Mouse (Mus musculus) embryonic facial prominence, embryonic 11.5 days (tissue): ENCODE results near the gene Snrk. TPM values are rescaled to one million over a fixed set of nuclear protein-coding genes. Genes with fewer than 3 reads are reported as not detected.

Source experiments
- ATAC-seq: fragments of 200-750 bp; cut with Nextera tagmentation; replicated peaks from 2 replicates; pipeline ENCODE4 v1.8.0; 2017; ENCODE audit warnings: low read depth; ENCODE audit not compliant: insufficient number of reproducible peaks, low FRiP score, low TSS enrichment
- DNase-seq: peaks from one replicate; pipeline ENCODE4 v3.0.0-alpha.2; 2015; ENCODE audit warnings: low spot score
- H3K27ac ChIP-seq: fragments of 300-500 bp; sonication (generic); replicated peaks from 2 replicates; pipeline ENCODE4 v1.5.1; 2014; ENCODE audit warnings: mild to moderate bottlenecking, low read depth, low read length, control low read depth
- H3K27me3 ChIP-seq: fragments of 300-500 bp; sonication (generic); 2 replicates; pipeline ENCODE4 v1.6.1; 2014; ENCODE audit warnings: mild to moderate bottlenecking, low read length, moderate library complexity, mixed read lengths; ENCODE audit not compliant: control insufficient read depth, insufficient read depth
- H3K36me3 ChIP-seq: fragments of 300-500 bp; sonication (generic); replicated peaks from 2 replicates; pipeline ENCODE4 v1.6.1; 2014; ENCODE audit warnings: low read depth, mild to moderate bottlenecking, low read length, moderate library complexity, mixed read lengths; ENCODE audit not compliant: control insufficient read depth, insufficient read depth
- H3K4me1 ChIP-seq: fragments of 300-500 bp; sonication (generic); 2 replicates; pipeline ENCODE4 v1.6.1; 2014; ENCODE audit warnings: low read length, mixed read lengths; ENCODE audit not compliant: control insufficient read depth, insufficient read depth
- H3K4me2 ChIP-seq: fragments of 300-500 bp; sonication (generic); 2 replicates; pipeline ENCODE4 v1.6.1; 2014; ENCODE audit warnings: low read depth, mild to moderate bottlenecking, control low read depth, low read length, moderate library complexity
- H3K4me3 ChIP-seq: fragments of 300-500 bp; sonication (generic); 2 replicates; pipeline ENCODE4 v1.5.1; 2014; ENCODE audit warnings: low read depth, low read length, control low read depth
- H3K9ac ChIP-seq: fragments of 300-500 bp; sonication (generic); replicated peaks from 2 replicates; pipeline ENCODE4 v1.6.1; 2014; ENCODE audit warnings: mild to moderate bottlenecking, control low read depth, low read length
- H3K9me3 ChIP-seq: fragments of 300-500 bp; sonication (generic); replicated peaks from 2 replicates; pipeline ENCODE4 v1.6.1; 2016; ENCODE audit warnings: mild to moderate bottlenecking, low read length, inconsistent platforms, mixed read lengths; ENCODE audit not compliant: control insufficient read depth
- WGBS: fragments of 180-500 bp; shearing (Covaris S2); extraction: QIAGEN DNeasy Blood & Tissue Kit; methylation state at CpG from one replicate; pipeline ENCODE4 v1.1.7; 2014; 5-methylcytosine and 5-hydroxymethylcytosine counted together
- polyA plus RNA-seq: library from polyadenylated mRNA; unstranded; fragments of >200 nt; fragmentation: Nextera tagmentation; extraction: Ambion mirVana; gene quantifications from 2 replicates; pipeline ENCODE4 v1.2.1, GENCODE M21; 2014

Snrk gene
- polyA plus RNA-seq, 1 experiment from 2014 or later = 23.2 TPM

DNA sequence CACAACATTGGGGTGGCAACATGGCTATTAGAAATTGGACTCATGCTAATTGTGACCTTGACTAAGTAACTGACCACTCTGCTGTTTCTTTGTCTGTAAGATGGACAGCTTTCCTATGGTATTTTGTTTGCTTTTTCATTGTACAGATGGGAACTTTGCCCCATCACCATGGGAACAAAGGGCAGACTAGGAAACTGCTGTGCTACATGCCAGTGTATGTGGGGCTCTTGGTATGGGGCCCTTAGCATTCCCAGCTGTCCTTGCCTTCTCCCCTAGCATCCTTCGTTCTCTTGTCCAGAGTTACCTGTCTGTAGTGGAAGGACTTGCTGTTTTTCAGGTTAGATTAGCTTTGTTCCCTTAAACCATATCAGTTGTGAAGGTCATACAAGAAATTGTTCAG lies 20.9 kb downstream of the Snrk start:
- Histone ChIP-seq H3K4me3 (no peak overlapping the region), H3K9ac (no peak overlapping the region), H3K27me3 (no peaks in the 10 kb centered on the region), H3K9me3 (no peaks in the 10 kb centered on the region), H3K4me1 (no peaks in the 10 kb centered on the region), H3K27ac (no peak overlapping the region), H3K4me2 (no peak overlapping the region), H3K36me3 (no peaks in the 10 kb centered on the region)
- DNase-seq (no peak), ATAC-seq (no peak)
- WGBS = 96% methylated on average over 1 of the region's 1 CpGs

DNA sequence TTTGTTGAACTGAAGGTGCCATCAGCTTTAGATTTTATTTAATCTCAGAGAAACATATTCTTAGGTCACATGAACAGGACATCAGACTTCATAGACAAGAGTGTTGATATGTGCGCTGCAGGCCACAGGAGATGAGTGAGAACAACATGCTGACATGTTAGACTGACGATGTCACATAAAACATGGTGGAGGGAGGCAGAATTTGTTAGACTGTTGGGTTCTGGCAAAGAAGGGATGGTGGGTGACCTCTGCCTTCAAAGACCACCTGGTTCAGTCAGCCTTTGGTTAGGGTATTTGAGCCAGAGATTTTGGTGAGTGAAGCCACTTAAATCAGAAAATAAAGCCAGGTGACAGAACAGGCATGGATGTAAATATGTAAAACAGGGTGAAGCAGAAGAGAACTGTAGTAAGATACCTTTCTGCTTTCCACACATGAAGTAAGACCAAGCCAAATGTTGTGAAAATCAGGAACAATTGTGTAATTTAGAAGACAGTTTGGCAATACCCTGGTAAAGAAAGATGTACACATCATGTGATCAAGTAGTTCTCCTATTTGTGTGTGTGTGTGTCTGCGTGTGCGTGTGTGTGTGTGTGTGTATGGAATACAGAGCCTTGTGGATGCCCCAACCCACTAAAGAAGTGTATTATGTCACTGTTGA lies 21.4 kb downstream of the Snrk start:
- Histone ChIP-seq H3K9ac (no peak overlapping the region), H3K4me2 (no peak overlapping the region), H3K4me3 (no peak overlapping the region), H3K36me3 (no peaks in the 10 kb centered on the region), H3K4me1 (no peaks in the 10 kb centered on the region), H3K27me3 (no peaks in the 10 kb centered on the region), H3K9me3 (no peaks in the 10 kb centered on the region), H3K27ac (no peak overlapping the region)
- DNase-seq (no peak), ATAC-seq (no peak)
- WGBS = 93% methylated on average over 4 of the region's 4 CpGs

DNA sequence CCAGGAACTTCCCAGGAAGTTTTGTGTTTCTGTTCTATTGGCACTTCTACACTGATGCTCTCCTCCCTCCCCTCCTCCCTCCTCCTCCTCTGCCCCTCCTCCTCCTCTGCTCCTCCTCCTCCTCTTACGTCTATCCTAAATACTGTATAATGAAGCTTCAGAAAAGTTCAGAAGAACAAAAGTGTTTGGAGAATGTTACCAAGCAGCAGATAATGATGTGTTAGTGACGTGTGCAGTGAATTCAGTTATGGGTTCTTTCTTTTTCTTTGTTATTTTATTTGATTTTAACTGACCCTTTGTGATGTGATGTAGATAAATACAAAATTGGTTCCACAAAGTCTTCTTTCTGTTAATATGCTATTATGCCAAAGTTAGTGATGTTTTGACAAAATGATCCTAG lies 22.2 kb downstream of the Snrk start:
- Histone ChIP-seq H3K27ac (no peak overlapping the region), H3K36me3 (no peaks in the 10 kb centered on the region), H3K4me3 (no peak overlapping the region), H3K9ac (no peak overlapping the region), H3K9me3 (no peaks in the 10 kb centered on the region), H3K27me3 (no peaks in the 10 kb centered on the region), H3K4me1 (no peaks in the 10 kb centered on the region), H3K4me2 (no peak overlapping the region)
- WGBS = 71% methylated on average over 2 of the region's 2 CpGs
- DNase-seq (no peak), ATAC-seq (no peak)

DNA sequence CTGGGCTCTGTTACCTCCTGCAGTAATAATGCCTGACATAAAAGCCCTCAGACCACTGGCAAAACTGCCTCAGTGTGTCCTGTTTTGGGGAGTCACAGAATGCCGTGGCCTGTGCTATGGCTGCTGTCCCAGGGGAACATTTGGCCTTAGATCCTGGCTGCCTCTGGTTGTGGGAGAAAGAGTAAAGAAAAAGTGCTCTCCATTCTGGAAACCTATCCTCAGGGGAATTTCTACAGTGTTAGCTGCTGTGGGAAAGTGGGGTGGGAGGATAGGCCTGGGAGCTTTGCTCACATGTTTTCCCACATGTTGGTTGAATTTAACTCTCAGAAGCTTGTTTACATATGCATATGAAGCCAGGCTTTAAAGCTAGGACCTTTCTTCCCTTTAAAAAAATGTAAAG lies 26.2 kb downstream of the Snrk start:
- Histone ChIP-seq H3K9ac (no peak overlapping the region), H3K4me3 (no peak overlapping the region), H3K4me1 (no peaks in the 10 kb centered on the region), H3K9me3 (no peaks in the 10 kb centered on the region; the same call in 1 of the 2 replicates), H3K36me3 (no peaks in the 10 kb centered on the region; the same call in 1 of the 2 replicates), H3K27ac (no peak overlapping the region), H3K27me3 (no peaks in the 10 kb centered on the region), H3K4me2 (no peak overlapping the region)
- 58% methylated on average over 1 of the region's 1 CpGs for WGBS
- no peak for DNase-seq
- ATAC-seq = no peak

DNA sequence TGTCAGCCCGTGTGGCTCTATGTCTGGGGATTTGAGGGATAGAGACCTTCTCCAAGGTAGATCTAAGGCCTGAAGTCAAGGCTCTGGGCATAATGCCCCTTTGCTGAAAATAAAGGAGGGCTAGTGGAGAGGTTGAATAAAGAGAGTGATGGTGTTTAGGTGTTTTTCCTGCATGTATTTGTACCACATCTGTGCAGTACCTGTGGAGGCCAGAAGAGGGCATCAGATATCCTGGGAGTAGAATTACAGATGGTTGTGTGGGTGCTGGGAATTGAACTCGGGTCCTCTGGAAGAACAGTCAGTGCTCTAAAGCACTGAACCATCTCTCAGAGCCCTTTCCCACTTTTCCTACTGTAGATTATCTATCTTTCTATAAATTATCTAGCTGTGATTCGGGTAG lies 27.7 kb downstream of the Snrk start:
- no peaks in the 10 kb centered on the region; the same call in 1 of the 2 replicates for H3K36me3 ChIP-seq
- WGBS = 96% methylated on average over 3 of the region's 3 CpGs
- DNase-seq (no peak), ATAC-seq (no peak)
- H3K27ac ChIP-seq = no peak overlapping the region
- no peaks in the 10 kb centered on the region for H3K27me3 ChIP-seq
- H3K9me3 ChIP-seq = no peaks in the 10 kb centered on the region; the same call in 1 of the 2 replicates
- H3K4me3 ChIP-seq = no peak overlapping the region
- no peak overlapping the region for H3K4me2 ChIP-seq
- H3K9ac ChIP-seq = no peak overlapping the region
- no peaks in the 10 kb centered on the region for H3K4me1 ChIP-seq

DNA sequence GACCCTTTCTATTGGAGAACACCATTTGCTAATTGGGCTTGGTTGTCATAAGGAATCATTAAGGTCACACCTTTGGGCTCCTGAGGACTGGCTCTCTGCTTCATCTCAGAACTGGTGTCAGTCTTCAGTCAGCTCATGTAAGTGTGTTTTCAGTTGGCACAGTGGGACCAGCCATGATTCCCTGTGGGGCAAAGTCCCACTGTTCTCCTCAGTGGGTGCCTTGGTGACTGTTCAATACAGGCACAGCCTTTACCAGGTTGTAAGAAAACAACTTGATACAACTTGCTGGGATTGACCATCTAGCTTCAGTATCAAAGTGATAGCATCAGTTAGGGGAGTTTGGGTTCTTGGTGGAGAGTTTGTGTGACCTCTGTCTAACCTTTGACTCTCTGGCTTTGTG lies 28.6 kb downstream of the Snrk start:
- H3K27me3 ChIP-seq = no peaks in the 10 kb centered on the region
- H3K4me2 ChIP-seq = no peak overlapping the region
- no peak overlapping the region for H3K9ac ChIP-seq
- no peaks in the 10 kb centered on the region; the same call in 1 of the 2 replicates for H3K36me3 ChIP-seq
- H3K4me1 ChIP-seq = no peaks in the 10 kb centered on the region
- no peak overlapping the region for H3K27ac ChIP-seq
- H3K4me3 ChIP-seq = no peak overlapping the region
- DNase-seq (no peak), ATAC-seq (no peak)
- no peaks in the 10 kb centered on the region; the same call in 1 of the 2 replicates for H3K9me3 ChIP-seq

DNA sequence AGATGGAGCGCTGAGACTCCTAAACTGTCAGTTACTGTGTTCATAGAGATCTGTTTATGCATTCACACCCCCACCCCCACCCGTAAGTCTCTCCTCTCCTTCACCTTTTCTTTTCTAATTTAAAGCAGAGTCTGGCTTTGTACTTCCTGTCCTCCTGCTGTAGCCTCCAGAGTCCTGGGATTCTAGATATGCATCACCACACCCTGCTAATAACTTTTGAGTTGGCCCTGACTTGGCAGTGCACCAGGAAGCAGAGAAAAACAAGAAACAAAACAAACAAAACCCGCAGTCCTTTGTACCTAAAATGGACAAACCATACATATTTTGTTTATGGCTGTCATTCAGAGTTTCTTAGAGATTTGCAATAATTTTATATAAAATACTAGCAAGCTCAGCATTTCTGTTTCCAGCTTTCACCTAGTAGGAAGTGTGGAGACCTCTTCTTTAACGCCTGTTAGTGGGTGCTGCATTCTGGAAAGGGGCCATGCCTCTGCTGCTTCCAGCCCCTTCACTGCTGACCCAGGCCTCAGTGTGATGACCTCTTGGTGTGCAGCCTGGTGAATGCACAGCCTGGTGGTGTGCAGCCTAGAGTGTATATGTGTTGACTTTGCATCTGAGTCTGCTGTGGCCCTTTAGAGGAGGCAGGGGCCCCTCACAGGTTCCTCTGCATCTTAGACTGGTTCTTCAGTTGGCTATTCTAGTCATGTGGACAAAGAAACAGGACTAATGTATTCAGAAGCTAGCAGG lies 29.2 kb downstream of the Snrk start:
- Histone ChIP-seq H3K36me3 (no peaks in the 10 kb centered on the region; the same call in 1 of the 2 replicates), H3K27me3 (no peaks in the 10 kb centered on the region), H3K27ac (no peak overlapping the region), H3K9me3 (no peaks in the 10 kb centered on the region; the same call in 1 of the 2 replicates), H3K9ac (no peak overlapping the region), H3K4me3 (no peak overlapping the region), H3K4me1 (no peaks in the 10 kb centered on the region), H3K4me2 (no peak overlapping the region)
- DNase-seq = no peak
- no peak for ATAC-seq
- 80% methylated on average over 4 of the region's 4 CpGs for WGBS

DNA sequence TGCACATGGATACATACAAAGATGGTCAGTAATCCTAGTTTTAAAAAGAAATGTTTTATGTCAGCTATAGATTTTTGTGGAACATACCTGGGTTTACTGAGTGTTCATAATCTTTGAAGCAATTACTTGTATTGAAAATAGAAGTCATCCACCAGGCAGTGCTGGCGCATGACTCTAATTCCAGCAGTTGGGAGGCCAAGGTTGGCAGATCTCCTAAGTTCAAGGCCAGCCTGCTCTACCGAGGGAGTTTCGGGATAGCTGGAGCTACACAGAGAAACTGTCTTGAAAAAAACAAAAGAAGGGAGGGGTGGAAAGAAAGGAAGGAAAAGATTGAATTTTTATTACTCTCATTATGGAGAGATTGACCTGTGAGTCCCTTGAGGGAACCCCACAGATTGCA lies 31.3 kb downstream of the Snrk start:
- no peak for DNase-seq
- ATAC-seq = no peak
- Histone ChIP-seq H3K9me3 (no peaks in the 10 kb centered on the region; the same call in 1 of the 2 replicates), H3K4me2 (no peak overlapping the region), H3K4me1 (no peaks in the 10 kb centered on the region), H3K4me3 (no peak overlapping the region), H3K27me3 (no peaks in the 10 kb centered on the region), H3K9ac (no peak overlapping the region), H3K36me3 (no peaks in the 10 kb centered on the region; the same call in 1 of the 2 replicates), H3K27ac (no peak overlapping the region)
- WGBS = 86% methylated on average over 3 of the region's 3 CpGs
